Mouse (Mus musculus) spleen, postnatal 4 days (tissue): ENCODE data around the gene Adrm1.

ENCODE experiments used
- DNase-seq, 2 experiments: peaks; one replicate each; pipeline ENCODE4 v3.0.0; 2022; ENCODE audit warnings: low spot score in 2 of 2

Gene Adrm1

DNA sequence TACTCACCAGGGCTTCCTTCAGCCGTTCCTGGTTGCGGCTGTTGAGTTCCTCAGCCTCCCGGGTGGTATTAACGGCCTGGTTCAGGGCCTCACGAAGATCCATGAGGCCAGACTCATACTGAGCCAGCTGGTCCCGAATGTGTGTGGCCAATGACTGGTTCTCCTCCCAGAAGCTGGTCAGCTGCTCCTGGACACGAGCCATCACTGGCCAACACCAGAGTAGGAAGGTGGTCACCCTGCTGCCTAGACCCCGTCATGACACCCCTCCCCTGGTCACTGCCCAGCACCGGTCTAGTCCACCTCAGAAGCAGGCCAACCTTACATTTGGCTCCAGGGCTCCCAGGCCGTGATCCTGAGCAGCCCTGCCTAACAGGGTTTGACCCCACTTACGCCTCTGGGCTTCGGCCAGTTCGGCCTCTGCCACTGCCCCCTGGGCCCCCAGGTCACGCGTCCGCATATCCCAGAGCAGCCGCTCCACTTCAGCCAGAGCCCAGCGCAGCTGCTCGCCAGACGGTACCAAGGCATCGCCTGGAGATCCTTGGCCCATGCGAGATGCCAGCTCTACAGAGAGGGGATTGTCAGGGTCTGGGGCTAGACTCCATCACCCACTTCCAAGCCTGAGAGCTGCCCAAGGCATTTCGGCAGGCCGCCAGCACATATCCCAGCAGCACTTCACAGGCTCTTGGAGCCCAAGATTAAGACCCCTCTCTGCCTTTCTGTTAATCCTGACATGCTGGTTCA, 12.9 kb downstream of the Adrm1 start:
- DNase-seq, result no peak

DNA sequence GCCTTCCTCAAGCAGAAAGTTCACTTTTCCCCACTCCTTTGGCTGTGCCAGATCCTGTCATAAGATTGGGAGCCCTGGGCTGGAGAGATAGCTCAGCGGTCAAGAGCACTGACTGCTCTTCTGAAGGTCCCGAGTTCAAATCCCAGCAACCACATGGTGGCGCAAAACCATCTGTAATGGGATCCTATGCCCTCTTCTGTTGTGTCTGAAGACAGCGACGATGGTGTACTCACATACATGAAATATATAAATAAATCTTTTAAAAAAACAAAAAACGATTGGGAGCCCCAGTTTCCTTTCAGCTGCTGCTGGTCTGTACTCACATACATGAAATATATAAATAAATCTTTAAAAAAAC, 13.4 kb downstream of the Adrm1 start:
- no peak for DNase-seq

DNA sequence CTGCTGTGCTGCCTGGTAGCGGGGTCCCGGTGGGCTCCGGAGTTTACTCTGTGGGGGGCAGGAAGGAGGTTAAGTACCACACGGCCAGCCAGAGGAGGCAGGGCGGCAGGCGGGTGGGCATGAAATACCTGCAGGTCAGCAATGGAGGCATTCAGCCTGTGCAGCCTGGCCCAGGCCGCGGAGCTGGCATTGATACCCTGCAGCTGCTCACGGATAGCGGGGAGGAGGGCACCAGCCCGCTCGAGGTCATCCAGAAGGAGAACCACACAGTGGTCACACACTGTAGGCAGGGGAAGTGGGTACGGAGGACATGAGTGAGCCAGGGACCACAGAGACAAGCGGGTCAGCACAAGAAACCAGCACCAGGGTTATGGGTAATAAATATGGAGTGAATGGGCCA, 14.4 kb downstream of the Adrm1 start:
- no peak for DNase-seq

DNA sequence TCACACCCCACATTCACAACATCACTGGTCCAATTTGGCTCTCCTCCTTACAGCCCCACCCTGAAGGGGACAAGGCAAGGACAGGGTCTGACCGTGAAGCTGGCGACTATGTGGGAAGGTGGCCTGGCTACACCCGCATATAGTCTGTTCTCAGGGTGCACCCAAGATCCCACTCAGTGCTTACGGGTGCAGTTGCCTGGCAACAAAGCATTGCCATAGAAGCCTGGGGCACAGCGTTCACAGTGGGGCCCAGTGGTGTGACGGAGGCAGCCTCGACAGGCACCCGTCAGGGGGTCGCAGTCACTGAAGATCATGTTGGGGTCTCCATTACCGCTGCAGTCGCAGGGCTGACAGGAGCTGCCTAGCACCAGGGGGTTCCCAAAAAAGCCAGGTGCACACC, 16.1 kb downstream of the Adrm1 start:
- no peak for DNase-seq

DNA sequence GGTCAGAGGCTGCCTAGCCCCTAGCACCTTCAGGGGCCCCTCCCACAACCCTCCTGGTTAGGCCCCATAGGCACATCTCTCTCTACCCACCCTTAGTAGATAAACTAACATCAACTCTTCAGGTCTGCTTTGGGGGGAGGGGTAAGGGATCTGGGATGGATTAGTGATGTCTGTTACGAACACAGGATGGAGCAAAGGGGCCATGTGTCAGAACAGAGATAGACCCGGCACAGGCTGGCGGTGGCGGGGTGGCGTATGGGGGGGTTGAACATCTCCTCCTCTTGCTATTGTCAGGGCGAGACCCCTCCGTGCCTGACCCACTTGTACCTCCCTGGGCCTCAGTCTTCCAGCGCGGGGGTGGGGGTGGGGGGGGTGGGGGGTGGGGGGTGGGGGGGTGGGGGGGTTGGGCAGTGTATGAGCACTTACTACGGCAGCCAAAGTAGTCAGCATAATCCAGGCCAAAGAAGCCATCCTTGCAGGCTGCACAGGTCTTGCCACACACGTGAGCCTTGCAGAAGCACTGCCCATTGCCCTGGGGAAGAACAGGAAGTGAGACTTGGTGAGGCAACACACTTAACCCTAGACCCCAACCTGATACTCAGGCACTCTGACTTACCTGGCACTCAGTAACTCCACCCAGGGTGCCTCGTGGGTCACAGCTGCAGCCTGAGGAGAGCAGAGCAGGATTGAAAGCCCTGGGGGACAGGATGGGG, 25.5 kb downstream of the Adrm1 start:
- DNase-seq, result no peak

DNA sequence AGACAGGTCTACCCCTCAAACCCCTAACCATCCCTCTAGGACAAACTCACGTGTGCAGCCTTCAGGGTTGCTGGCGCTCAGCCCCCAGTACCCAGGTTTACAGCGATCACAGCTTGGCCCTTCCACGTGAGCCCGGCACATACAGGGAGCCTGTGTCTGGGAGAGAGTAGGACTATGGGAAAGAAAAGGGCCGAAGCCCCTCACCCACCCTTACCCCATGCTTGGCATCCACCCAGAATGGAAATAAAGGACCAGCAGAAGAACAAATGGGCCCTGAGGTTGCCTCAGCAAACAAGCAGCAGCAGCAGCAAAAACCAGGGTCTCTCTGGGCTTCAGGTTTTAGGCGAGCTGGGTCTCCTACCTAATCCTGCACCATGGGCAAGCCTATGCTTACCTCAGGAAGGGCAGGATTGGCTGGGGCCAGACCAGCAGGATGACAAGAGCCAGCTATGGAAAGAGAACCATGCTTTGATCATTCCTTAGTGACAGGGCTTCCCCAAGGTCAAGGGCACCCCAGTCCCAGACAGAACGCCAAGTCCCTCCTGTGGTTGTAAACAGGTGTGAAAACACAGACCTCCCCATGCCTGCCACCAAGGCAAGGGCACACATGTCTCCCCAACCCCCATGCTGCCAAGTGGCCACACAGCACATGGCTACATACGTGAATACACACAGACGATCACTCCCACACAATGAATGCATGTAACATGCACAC, 26.2 kb downstream of the Adrm1 start:
- DNase-seq, result no peak

DNA sequence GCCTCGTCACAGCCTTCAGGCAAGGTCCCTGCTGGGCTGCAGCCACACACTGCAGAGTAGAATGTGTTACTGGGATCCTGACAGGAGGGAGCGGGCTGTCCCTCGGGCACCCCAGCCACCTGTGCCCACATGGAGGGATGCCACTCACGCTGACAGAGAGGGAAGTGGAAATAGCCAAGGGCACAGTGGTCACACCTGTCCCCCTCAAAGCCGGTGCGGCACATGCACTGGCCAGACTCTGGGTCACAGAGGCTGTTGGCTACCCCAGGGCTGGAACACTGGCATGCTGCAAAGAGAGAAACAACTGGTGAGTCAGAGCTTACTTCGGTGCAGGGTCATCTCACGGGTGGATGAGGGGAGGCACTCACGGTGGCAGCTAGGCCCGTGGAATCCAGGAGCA, 27.5 kb downstream of the Adrm1 start:
- no peak for DNase-seq

DNA sequence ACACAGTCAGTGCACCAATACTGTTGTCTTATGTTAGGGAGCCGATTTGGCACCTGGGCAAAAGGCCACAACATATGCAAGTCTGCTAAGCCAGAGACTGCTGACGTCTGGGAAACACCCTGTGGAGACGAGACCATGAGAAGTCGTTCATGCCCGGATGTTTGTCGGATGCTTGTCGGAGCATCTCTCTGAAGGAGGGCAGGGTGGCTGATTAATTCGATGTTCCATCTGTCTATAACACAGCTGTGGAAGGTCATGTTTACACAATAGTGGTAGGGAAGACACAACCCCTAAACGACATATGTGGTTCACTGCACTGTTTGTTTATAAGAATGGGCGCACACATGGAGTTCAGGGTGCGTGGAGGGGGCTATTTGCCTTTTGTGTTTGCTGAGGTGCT, 29.4 kb downstream of the Adrm1 start:
- no peak for DNase-seq

DNA sequence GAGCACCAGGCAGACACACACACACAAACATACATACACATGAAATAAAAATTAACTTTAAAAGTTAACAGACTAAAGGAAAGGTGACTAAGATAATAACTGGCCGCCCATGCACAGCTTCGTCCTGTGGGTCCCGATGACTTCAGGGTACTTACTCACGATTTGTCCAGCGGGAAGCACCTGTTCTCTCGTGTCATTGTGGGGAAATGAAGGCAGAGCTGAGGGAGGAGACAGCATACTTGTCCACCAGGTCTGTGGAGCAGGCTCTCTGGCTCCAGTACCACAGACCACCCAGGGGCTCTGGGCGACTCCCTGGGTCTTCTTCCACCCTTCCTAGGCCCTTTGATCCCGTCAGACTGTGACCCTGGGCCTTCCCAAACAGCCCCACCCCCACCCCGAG, 30.0 kb downstream of the Adrm1 start:
- no peak for DNase-seq

DNA sequence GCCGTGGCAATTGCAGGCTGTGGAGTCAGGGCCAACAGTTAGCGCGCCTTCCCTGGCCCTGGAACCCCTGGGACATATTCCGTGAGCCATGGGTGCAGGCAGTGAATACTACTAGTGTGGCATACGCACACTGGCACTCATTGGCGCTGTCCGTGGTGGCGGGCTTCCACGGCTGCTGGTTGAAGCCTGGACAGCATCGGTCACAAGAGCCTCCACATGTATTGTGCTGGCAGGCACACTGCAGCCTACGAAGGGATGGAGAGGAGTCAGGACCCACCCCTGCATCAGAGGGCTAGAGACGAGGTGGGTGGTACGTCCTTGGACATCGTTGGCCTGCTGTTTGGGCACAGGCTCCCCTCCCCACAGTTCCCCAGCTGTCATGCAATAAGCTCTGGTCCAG, 31.0 kb downstream of the Adrm1 start:
- no peak for DNase-seq

DNA sequence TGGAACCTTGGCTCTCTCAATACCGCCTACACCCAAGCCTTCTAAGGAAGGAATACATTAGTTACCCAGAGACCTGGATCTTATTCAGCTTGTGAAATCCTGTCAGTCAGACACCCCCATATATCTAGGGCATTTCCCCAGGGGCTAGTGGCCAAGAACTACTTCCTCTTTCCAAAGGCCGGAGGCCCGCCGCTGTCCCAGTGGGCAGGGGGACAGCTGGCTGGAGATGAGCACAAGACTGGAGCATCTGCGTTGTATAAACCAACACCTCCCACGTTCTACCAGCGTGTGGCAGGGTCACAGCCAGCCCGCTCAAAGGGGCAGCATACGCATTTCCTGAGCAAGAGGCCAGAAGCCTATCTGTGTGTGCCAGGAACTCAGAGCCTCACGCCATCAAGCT, 31.5 kb downstream of the Adrm1 start:
- no peak for DNase-seq

DNA sequence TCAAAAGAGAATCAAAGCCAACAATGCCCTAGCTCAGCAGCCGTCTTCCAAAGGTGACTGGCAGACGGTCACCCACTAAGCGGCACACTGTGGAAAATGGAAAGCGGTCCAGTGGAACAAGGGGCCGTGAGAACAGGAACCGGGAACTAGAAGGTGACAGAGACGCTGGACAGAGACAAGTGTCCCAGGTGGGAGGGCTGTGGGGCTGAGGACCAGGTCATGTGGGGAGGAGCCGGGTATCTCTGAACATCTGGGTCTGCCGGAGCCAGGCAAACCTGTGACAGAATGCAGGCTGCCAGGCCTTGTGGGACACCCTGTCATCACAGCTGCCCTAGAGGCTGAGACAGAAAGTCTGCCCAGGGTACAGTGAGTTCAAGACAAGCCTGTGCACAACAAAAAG, 33.2 kb downstream of the Adrm1 start:
- no peak for DNase-seq

DNA sequence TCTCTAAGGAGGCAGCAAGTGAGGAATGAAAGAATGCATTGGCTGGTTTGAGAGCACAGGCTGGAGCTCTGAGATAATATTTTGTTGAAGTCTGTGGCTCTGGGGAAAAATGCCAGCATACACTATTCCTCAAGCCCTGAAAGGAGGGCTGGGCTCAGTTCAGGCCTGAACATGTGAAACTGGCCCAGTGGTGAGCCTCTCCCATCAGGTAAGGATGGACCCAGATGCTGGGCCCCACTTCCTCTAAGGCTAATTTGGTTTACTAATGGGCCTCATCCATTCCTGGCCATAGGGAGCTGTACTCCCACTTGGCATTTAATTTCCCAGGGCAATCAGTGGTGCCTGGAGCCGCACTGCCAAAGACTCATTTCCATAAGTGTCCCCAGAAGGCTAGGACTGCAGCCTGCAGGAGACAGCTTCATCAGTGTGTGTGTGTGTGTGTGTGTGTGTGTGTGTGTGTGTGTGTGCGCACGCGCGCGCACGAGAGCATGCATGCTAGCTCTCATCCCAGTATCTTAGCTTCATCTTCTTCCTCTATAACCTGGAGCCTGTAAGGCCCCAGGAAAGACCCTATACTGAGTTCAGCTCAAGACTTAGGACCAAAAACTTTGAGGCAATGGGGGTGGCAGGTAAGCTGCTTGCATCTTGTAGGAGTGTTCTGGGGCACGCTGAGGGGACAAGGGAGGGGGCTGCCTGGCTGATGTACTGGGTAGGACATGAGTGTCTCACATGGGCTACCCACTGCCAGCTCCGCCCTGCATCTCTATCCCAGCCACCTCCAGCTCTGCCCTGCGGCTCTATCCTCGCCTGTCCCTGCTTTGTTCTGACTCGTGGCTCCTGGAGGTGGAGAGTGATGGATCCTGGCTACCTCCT, 34.0 kb downstream of the Adrm1 start:
- no peak for DNase-seq

DNA sequence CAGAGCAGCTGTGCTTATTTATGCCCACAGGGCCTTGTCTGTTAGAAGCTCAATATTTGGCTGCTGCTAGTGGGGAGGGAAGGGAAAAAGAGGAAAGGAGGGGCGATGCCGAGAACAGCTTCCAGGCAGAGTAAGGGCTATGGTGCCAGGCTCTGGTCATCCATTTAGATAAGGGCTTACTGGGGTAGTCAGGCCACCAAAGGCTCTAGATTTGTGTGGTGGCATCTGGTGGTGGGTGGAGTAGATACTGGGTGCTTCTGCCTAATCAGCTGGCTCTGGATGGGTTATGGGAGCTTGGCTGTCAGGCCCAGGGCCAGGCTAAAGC, 34.6 kb downstream of the Adrm1 start:
- no peak for DNase-seq

DNA sequence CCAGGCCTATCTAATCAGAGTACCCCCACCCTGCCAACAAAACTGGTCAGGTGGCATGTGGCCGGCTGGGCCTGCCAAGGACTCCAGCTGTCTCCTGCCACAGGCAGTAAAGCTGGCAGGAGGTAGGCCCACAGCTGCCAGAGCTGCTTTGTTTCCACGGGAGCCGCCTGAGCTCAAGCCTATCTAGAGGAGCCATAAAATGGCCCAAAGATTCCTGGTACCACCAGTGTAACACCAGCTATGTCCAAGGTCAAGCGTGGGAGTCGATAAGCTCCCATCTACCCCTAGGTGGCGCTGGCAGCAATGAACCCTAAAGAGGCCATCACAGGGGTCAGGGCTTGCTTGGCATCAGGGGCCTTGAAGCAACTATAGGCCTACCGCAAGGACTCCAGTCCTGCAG, 36.6 kb downstream of the Adrm1 start:
- DNase-seq, result peak in 1 of 2 experiments; percentile 42

DNA sequence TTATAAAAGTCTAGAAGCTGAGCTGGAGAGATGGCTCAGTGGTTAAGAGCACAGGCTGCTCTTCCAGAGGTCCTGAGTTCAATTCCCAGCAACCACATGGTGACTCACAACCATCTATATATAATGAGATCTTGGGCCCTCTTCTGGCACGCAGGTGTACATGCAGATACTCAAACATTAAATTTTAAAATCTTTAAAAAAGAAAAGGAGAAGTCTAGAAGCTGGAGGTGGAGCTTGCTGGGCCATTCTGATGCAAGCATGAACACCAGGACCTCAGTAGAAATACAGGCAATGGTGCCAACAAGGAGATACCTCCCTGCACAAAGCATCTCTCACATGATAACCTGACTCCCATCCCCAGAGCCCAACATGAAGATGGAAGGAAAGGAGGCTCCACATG, 37.7 kb downstream of the Adrm1 start:
- no peak for DNase-seq

DNA sequence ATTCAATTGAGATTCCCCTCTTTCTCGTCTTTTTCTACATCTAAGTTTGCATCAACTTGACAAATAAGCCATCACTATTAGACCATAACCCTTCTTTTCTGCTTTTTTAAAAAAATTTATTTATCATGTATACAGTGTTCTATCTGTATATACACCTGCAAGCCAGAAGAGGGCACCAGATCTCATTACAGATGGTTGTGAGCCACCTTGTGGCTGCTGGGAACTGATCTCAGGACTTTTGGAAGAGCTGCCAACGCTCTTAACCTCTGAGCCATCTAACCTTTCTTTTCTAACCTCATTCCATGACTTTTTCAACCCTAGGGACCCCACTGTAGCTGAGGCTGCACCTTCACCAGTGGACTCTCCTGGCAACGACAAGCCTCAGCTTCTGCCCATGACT, 41.0 kb downstream of the Adrm1 start:
- DNase-seq, result no peak

DNA sequence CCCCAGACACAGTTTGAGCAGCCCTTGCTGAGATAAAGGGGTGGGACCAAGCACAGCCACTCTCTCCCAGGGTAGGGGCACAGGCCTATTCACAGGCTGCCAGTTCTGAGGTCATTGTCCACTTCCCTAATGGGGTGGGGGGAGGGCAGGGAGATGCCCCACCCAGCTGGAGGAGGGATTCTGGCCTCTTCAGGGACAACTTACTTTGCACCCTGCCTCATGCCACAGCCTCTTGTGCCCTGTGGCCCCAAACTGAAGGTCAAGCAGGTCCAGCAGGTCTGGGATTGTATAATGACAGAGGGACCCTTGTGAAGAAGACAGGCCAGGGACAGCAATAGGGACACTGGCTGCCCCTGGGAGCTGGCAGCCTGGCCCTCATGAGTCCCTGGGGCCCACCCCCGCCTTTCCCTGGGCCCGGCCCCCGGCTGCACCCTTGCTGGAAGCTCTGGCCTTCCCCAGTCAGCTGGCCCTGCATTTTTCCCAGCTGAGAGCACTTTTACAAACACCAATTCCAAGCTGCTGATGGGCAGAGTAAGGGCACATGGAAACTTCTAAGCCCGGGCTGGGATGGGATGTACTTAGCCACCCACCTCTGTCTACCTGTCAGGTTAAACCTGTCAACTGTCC, 43.2 kb downstream of the Adrm1 start:
- no peak for DNase-seq

DNA sequence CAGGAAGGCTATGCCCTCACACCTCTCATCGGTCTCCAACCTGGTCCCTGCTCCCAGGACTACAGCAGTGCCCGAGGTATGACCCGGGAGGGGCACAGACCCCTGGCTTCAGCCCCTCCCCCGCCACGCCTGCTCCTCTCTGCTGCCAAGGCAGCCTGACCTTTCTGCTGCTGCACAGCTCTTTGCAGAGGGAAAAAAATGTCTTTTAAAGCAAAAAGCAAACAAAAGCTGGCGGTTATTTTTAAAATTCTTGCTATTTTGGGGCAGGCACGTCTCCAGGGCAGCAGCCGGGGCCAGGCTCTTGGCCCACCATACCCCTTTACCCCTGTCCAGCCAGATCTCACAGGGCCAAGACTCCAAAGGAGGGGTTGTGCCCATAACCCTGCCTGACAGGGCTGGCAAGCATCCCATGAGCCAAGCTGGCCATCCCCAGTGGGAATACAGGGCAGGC, 43.8 kb downstream of the Adrm1 start:
- no peak for DNase-seq

DNA sequence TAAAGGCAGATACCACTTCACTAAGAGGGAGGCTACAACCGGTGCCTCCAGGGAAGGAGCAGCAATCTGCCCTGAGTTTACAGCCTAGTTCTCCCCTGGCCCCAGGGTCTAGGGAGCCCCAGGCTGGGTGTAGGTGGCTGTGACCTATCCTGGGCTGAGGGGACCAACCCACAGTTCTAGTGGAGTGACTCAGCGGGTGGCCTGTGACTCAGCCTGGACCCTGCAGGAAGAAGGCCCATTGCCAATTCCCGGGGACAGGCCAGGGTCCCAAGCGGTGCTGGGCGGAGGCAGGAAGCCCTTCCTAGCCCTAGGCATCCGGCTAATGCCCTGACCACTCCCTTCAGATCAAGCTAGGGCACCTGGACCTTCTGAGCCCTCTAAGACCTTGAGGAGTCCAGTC, 44.7 kb downstream of the Adrm1 start:
- DNase-seq, result no peak

DNA sequence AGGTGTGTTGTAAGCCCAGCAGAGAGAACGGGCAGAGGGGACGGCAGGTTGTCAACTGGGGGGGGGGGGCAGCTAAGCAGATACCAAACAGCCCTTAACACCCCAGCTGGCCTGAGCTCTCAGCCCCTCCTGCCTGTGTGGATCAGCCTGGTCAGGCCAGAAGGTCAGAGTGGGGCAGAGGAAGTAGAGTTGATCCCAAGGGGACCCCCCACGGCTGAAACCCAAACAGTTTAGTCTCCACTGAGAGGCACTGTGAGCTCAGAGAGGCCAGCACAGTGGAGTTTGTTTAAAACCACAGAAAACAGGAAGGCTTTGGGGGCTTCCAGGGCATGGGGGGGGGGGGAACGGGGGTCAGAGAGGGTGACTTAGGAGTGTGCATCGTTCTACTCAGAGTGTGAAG, 45.6 kb downstream of the Adrm1 start:
- DNase-seq, result no peak

DNA sequence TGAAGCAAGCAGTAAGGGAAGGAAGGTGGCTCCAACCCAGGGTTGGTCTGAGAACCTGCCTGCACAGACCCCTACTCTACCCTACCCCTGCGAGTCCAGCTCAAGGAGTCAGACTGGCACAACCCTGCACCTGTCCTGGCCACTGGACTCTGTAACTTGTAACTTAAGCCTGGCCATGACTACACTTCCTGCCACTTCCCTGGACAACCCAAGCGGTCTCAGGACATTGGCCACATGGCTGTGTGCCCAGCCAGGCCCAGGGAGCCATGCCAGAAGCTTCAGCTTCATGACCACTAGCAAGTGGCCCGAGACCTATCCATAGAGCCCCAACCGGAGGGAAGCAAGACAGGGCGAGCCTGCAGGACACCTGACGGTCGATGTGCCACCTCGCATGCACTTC, 46.3 kb downstream of the Adrm1 start:
- DNase-seq, result no peak
